Mouse (Mus musculus) ZHBTc4 (cell line): Measurements from ENCODE around the gene Pecam1.
A peak's percentile ranks its signal among the peaks of the same experiment; 100 is the strongest.
"Not testable (repeated sequence)": the region's sequence is repeated elsewhere in the genome, so short reads cannot be mapped to it uniquely, and the experiment has no call there.

Experiments used
- DNase-seq: peaks from one replicate; pipeline ENCODE4 v3.0.0-alpha.2; 2011; ENCODE audit warnings: low read depth, low spot score

Pecam1 gene

GRCm38 (mm10) chr11:106633456-106633855 lies 117.0 kb downstream of the Pecam1 start:
- peak; percentile 90 for DNase-seq

GRCm38 (mm10) chr11:106627692-106628091 lies 122.7 kb downstream of the Pecam1 start:
- peak; percentile 82 for DNase-seq

GRCm38 (mm10) chr11:106625577-106625976 lies 124.9 kb downstream of the Pecam1 start:
- no peak for DNase-seq

GRCm38 (mm10) chr11:106623629-106624028 lies 126.8 kb downstream of the Pecam1 start:
- no peak for DNase-seq

GRCm38 (mm10) chr11:106622056-106622455 lies 128.4 kb downstream of the Pecam1 start:
- DNase-seq = no peak

GRCm38 (mm10) chr11:106618768-106619167 lies 131.7 kb downstream of the Pecam1 start:
- DNase-seq = not testable (repeated sequence)

GRCm38 (mm10) chr11:106617821-106618580 lies 132.4 kb downstream of the Pecam1 start:
- no peak for DNase-seq

GRCm38 (mm10) chr11:106615561-106615960 lies 134.9 kb downstream of the Pecam1 start:
- DNase-seq = no peak

- no peak for DNase-seq
Measured at GRCm38 (mm10) chr11:106614339-106614645, 136.1 kb downstream of the Pecam1 start.

GRCm38 (mm10) chr11:106613638-106614338 lies 136.6 kb downstream of the Pecam1 start:
- DNase-seq = peak; percentile 74

- peak; percentile 98 for DNase-seq
Measured at GRCm38 (mm10) chr11:106612961-106613637, 137.3 kb downstream of the Pecam1 start, which contains the start of gene Tex2. Gene Tex2 (minus strand): TSS chr11:106613423.

- DNase-seq = peak; percentile 70
Measured at GRCm38 (mm10) chr11:106612209-106612960, 138.0 kb downstream of the Pecam1 start.

GRCm38 (mm10) chr11:106609731-106610130 lies 140.7 kb downstream of the Pecam1 start:
- no peak for DNase-seq

- peak; percentile 69 for DNase-seq
Measured at GRCm38 (mm10) chr11:106607316-106607715, 143.1 kb downstream of the Pecam1 start.

- peak; percentile 59 for DNase-seq
Measured at GRCm38 (mm10) chr11:106606042-106606441, 144.4 kb downstream of the Pecam1 start.
